Mouse (Mus musculus): ENCODE results near the gene Cyb5b.

The Cyb5b gene

GRCm38 (mm10) chr8:107150404-107151157, at the start of gene Cyb5b:
Gene Cyb5b, plus strand, starts transcription at chr8:107150640.
- WGBS, result under 1% methylated on average over 65 of the region's 65 CpGs

DNA sequence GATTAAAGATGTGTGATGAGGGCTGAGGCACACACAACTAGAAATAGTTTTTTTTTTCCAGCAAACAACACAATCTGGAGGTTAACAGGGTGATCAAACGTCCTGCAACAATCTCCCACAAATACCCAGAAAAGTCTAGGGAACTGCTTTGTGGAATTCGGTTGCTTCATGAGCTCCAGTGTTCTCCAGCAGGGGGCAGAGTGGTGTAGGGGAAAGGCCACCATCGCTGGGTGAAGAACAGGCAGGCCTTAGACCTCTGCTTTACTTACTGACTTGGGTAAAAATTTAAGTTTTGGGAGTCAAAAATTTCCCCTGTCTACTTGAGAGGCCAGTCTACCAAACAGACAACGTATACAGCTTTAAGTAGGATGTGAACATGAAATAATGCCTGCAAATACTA, 45.9 kb upstream of the Cyb5b start:
- WGBS, result 13% methylated on average over 4 of the region's 4 CpGs

DNA sequence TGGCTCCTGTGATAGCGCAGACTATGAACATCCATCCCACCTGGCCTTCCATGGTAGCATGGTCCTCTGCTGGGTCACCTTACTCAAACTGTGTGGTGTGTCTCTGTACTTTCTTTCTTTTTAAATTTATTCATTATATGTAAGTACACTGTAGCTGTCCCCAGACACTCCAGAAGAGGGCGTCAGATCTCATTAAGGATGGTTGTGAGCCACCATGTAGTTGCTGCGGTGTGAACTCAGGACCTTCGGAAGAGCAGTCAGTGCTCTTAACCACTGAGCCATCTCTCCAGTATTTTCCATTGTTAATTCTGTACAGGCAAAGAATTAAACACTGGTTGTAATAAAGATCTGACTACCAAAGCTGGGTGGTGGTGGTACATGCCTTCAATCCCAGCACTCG, 42.4 kb upstream of the Cyb5b start:
- WGBS, result 91% methylated on average over 5 of the region's 5 CpGs

- 69% methylated on average over 23 of the region's 23 CpGs for whole genome bisulfite sequencing
These were observed 41.3 kb upstream of the Cyb5b start for GRCm38 (mm10) chr8:107108978-107109720.

DNA sequence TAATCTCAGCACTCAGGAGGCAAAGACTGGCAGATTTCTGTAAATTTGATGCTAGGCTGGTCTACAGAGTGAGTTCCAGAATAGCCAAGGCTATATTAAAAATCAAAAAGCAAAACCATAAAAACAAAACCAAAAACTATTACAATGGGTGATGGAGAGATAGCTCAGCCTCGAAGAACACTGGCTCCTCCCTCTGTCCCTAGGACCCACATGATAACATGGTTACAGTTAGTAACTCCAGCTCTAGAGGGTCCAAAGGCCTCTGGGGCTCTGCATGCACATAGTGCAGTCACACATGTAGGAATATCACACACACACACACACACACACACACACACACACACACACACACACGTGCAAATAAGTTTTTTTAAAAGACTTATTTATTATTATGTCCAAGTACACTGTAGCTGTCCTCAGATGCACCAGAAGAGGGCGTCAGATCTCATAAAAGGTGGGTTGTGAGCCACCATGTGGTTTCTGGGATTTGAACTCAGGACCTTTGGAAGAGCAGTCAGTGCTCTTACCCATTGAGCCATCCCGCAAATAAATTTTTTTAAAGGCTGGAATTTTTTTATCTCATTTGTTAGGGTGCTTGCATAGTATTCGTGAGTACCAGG, 40.5 kb upstream of the Cyb5b start:
- 86% methylated on average over 5 of the region's 5 CpGs for WGBS

- 69% methylated on average over 9 of the region's 9 CpGs for WGBS
These were observed 39.7 kb upstream of the Cyb5b start for GRCm38 (mm10) chr8:107110629-107111330.

DNA sequence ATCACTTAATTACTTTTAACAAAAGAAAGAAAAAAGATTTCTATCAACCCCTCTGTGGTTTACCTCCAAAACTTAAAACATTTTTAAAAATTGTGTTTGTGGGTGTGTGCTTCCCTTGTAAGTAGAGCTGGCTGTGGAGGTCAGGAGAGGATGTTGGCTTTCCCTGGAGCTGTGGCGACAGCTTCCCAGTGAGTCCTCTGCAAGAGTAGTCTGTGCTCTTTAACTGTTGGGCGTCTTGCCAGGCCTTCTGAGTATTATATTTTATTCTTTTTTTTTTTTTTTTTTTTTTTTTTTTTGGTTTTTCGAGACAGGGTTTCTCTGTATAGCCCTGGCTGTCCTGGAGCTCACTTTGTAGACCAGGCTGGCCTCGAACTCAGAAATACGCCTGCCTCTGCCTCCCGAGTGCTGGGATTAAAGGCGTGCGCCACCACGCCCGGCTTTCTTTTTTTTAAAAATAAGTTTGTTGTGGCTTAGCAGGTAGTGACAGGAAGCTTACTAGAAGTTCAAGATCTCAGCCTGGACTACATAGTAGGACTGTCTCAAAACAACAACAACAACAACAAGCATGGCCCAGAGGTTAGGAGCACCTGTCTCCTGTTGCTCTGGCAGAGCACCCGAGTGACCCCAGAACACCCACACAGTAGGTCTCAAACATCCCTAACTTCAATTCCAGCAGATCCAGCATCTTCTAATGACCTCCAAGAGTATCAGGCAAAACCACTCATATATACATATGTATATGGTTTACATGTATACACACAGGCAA, 38.9 kb upstream of the Cyb5b start:
- WGBS, result 87% methylated on average over 10 of the region's 11 CpGs

- WGBS, result 57% methylated on average over 4 of the region's 4 CpGs
These were observed 37.2 kb upstream of the Cyb5b start for GRCm38 (mm10) chr8:107113209-107113608.

GRCm38 (mm10) chr8:107114150-107115007, 36.1 kb upstream of the Cyb5b start:
- WGBS, result 45% methylated on average over 19 of the region's 19 CpGs

GRCm38 (mm10) chr8:107115008-107115320, 35.5 kb upstream of the Cyb5b start:
- whole genome bisulfite sequencing, result 56% methylated on average over 10 of the region's 10 CpGs

GRCm38 (mm10) chr8:107116023-107116422, 34.4 kb upstream of the Cyb5b start:
- 18% methylated on average over 11 of the region's 11 CpGs for WGBS

GRCm38 (mm10) chr8:107117019-107117418, 33.4 kb upstream of the Cyb5b start:
- 65% methylated on average over 2 of the region's 2 CpGs for WGBS

DNA sequence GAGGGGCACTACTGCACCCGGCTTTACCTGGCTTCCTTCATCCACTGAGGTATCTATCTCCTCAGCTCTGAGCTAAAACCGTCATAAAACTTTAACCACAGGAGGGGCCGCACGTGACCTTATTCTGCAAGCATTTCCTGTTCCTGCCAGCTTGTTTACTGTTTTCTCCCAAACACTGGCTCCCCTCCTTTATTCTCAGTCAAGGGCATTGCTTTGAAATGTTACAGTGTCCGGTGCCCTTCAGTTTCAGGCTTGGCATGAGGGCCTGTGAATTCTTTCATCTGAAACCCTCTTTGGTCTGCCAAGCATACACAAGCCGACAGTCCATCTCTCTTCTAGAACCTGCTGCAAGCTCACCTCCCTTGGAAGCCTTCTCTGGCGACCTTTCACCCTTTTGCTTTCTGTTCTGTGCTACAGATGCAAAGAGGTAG, 31.6 kb upstream of the Cyb5b start:
- 66% methylated on average over 7 of the region's 7 CpGs for WGBS

GRCm38 (mm10) chr8:107119412-107119811, 31.0 kb upstream of the Cyb5b start:
- 51% methylated on average over 9 of the region's 9 CpGs for WGBS

DNA sequence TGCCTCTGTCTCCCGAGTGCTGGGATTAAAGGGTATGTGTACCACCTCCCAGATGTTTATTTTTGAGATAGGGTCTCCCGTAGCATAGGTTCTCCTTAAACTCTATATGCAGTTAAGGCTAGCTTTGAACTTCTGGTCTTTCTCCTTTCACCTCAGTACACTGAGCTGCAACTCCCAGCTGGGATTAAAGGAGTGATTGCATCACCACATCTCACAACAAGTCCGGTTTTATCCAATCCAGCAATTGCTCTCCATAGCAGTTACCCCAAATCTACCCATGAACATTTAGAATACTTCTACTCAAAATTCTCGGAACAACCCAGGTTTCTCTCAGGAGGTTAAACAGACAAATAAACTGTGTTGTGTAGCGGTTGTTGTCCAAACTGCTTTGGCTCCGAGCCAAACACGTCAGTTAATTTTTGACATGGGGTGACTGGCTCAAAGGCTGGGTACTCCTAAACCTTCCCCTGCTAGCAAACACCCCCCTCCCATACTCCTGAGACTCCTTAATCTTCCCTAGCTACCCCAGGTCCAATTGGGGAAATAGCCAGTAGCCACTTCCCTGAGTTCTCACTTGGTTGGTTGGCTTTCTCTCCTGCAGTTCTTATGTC, 28.7 kb upstream of the Cyb5b start:
- 93% methylated on average over 7 of the region's 7 CpGs for WGBS

DNA sequence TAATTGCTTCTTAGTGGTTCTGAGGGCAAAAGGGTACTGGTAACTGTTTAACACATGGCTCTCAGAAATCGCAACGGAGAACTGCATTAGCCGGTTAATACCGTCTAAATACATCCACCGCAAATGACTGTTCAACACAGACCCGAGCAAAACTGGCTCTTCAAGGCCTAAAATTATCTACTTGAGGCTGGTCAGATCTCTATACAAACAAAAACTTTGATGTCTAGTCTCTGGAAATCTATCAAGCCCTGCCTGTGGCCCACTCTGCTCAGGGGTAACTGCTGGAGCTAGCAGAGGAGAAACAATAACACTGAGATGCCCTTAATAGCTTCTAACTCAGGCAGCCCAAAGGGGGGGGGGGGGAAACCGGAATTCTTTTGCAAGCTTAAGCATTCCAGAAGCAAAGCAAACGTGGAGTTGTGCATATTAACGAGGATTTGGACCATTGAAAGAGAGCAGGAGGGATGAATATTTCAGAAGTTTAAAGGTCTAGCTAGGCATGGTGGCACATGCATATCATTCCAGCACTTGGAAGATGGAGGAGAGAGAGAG, 27.3 kb upstream of the Cyb5b start:
- 62% methylated on average over 9 of the region's 9 CpGs for WGBS

- 86% methylated on average over 8 of the region's 8 CpGs for WGBS
These were observed 26.1 kb upstream of the Cyb5b start for GRCm38 (mm10) chr8:107124343-107124742.

DNA sequence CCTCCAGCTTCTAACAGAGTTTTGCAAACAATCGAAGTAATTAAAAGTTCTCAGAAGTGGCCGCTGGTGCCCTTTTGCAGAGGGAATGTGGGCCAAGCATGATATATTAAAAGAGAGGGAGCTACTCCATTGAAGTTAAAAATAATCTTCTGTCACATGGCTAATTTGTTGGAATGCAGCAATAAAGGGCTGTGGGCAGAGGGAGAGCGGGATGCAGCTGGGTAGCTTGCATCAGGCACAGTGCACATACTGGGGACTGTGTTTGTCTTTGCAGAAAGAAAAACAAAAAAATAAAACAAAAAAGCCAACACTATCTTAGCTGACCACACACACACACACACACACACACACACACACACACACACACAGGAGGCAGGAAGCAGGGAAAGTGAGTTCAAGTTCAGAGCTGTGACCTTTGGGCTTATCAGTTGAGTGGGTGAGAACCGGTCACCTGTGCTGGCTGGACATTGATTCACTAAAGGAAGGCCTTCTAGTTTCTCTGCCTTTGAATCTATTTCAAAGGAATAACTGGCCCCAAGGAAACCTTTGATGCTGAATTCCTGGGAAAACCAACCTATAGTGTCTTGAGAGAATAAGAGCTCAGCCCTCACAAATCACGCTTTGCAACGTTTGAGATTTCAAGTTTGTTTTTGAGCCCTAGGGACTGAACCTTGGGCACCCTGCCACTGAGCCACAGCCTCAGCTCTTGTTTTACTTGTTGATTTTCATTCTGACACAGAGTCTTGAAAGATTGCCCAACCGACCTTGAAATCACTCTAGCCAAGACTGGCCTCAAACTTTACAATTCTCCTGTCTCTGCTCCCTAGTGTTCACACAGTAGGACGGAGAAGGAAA, 21.0 kb upstream of the Cyb5b start:
- WGBS, result 59% methylated on average over 8 of the region's 8 CpGs

GRCm38 (mm10) chr8:107130028-107130427, 20.4 kb upstream of the Cyb5b start:
- WGBS, result 71% methylated on average over 6 of the region's 6 CpGs
